Mouse (Mus musculus): ENCODE results near the gene Lmntd1. TPM values are rescaled to one million over a fixed set of nuclear protein-coding genes. Genes with fewer than 3 reads are reported as not detected.

Gene Lmntd1
- polyA plus RNA-seq, 1 experiment from 2014 or later, result not detected

- Histone ChIP-seq H3K4me2 (no peak overlapping the region), H3K4me3 (ENCODE audit: low read depth, low read length) (no peak overlapping the region), H3K27ac (ENCODE audit: low read depth, low read length) (no peak overlapping the region), H3K27me3 (replicated peaks; ENCODE audit: control insufficient read depth, insufficient read depth, low read length) (no peaks in the 10 kb centered on the region), H3K9ac (ENCODE audit: low read depth, low read length) (no peak overlapping the region), H3K4me1 (replicated peaks; ENCODE audit: control insufficient read depth, insufficient read depth, low read length) (no peaks in the 10 kb centered on the region), H3K36me3 (ENCODE audit: control insufficient read depth, insufficient read depth, low read length) (no peaks in the 10 kb centered on the region), H3K9me3 (ENCODE audit: control insufficient read depth, low read length) (no peaks in the 10 kb centered on the region)
- DNase-seq (ENCODE audit: low spot score), result no peak
- 79% methylated on average over 3 of the region's 3 CpGs for WGBS
- no peak for ATAC-seq (replicated peaks; ENCODE audit: low FRiP score)
These were observed 243.8 kb downstream of the Lmntd1 start for GRCm38 (mm10) chr6:145370302-145370701.

GRCm38 (mm10) chr6:145369290-145369689, 244.8 kb downstream of the Lmntd1 start:
- no peak overlapping the region for H3K4me2 ChIP-seq
- H3K36me3 ChIP-seq (ENCODE audit: control insufficient read depth, insufficient read depth, low read length), result no peaks in the 10 kb centered on the region
- no peaks in the 10 kb centered on the region for H3K9me3 ChIP-seq (ENCODE audit: control insufficient read depth, low read length)
- no peak overlapping the region for H3K9ac ChIP-seq (ENCODE audit: low read depth, low read length)
- H3K4me1 ChIP-seq (replicated peaks; ENCODE audit: control insufficient read depth, insufficient read depth, low read length), result no peaks in the 10 kb centered on the region
- H3K27me3 ChIP-seq (replicated peaks; ENCODE audit: control insufficient read depth, insufficient read depth, low read length), result no peaks in the 10 kb centered on the region
- no peak overlapping the region for H3K4me3 ChIP-seq (ENCODE audit: low read depth, low read length)
- H3K27ac ChIP-seq (ENCODE audit: low read depth, low read length), result no peak overlapping the region
- 56% methylated on average over 4 of the region's 4 CpGs for WGBS
- ATAC-seq (replicated peaks; ENCODE audit: low FRiP score), result no peak
- DNase-seq (ENCODE audit: low spot score), result no peak

- Histone ChIP-seq H3K4me1 (replicated peaks; ENCODE audit: control insufficient read depth, insufficient read depth, low read length) (no peaks in the 10 kb centered on the region), H3K36me3 (ENCODE audit: control insufficient read depth, insufficient read depth, low read length) (no peaks in the 10 kb centered on the region), H3K9me3 (ENCODE audit: control insufficient read depth, low read length) (no peaks in the 10 kb centered on the region), H3K4me2 (no peak overlapping the region), H3K4me3 (ENCODE audit: low read depth, low read length) (no peak overlapping the region), H3K27ac (ENCODE audit: low read depth, low read length) (no peak overlapping the region), H3K27me3 (replicated peaks; ENCODE audit: control insufficient read depth, insufficient read depth, low read length) (no peaks in the 10 kb centered on the region), H3K9ac (ENCODE audit: low read depth, low read length) (no peak overlapping the region)
- DNase-seq (ENCODE audit: low spot score) (no peak), ATAC-seq (replicated peaks; ENCODE audit: low FRiP score) (no peak)
- 87% methylated on average over 11 of the region's 11 CpGs for WGBS
These were observed 247.6 kb downstream of the Lmntd1 start for GRCm38 (mm10) chr6:145366488-145366887.

GRCm38 (mm10) chr6:145363698-145364097, 250.4 kb downstream of the Lmntd1 start:
- H3K27me3 ChIP-seq (replicated peaks; ENCODE audit: control insufficient read depth, insufficient read depth, low read length), result no peaks in the 10 kb centered on the region
- no peaks in the 10 kb centered on the region for H3K9me3 ChIP-seq (ENCODE audit: control insufficient read depth, low read length)
- DNase-seq (ENCODE audit: low spot score), result no peak
- 69% methylated on average over 7 of the region's 7 CpGs for WGBS
- H3K4me1 ChIP-seq (replicated peaks; ENCODE audit: control insufficient read depth, insufficient read depth, low read length), result no peaks in the 10 kb centered on the region
- H3K27ac ChIP-seq (ENCODE audit: low read depth, low read length), result no peak overlapping the region
- no peak overlapping the region for H3K4me2 ChIP-seq
- no peak overlapping the region for H3K9ac ChIP-seq (ENCODE audit: low read depth, low read length)
- no peak overlapping the region for H3K4me3 ChIP-seq (ENCODE audit: low read depth, low read length)
- H3K36me3 ChIP-seq (ENCODE audit: control insufficient read depth, insufficient read depth, low read length), result no peaks in the 10 kb centered on the region
- no peak for ATAC-seq (replicated peaks; ENCODE audit: low FRiP score)

- no peaks in the 10 kb centered on the region for H3K27me3 ChIP-seq (replicated peaks; ENCODE audit: control insufficient read depth, insufficient read depth, low read length)
- H3K4me1 ChIP-seq (replicated peaks; ENCODE audit: control insufficient read depth, insufficient read depth, low read length), result no peaks in the 10 kb centered on the region
- ATAC-seq (replicated peaks; ENCODE audit: low FRiP score) (peak; percentile 41; the same call in 1 of the 2 replicates), DNase-seq (ENCODE audit: low spot score) (no peak)
- H3K4me2 ChIP-seq, result no peak overlapping the region
- H3K4me3 ChIP-seq (ENCODE audit: low read depth, low read length), result no peak overlapping the region
- no peaks in the 10 kb centered on the region for H3K9me3 ChIP-seq (ENCODE audit: control insufficient read depth, low read length)
- no peaks in the 10 kb centered on the region for H3K36me3 ChIP-seq (ENCODE audit: control insufficient read depth, insufficient read depth, low read length)
- H3K27ac ChIP-seq (ENCODE audit: low read depth, low read length), result no peak overlapping the region
- no peak overlapping the region for H3K9ac ChIP-seq (ENCODE audit: low read depth, low read length)
- 57% methylated on average over 12 of the region's 12 CpGs for WGBS
These were observed 252.9 kb downstream of the Lmntd1 start for GRCm38 (mm10) chr6:145361109-145361694.

GRCm38 (mm10) chr6:145359470-145360430, 254.4 kb downstream of the Lmntd1 start:
- H3K9me3 ChIP-seq (ENCODE audit: control insufficient read depth, low read length), result no peaks in the 10 kb centered on the region
- no peaks in the 10 kb centered on the region for H3K4me1 ChIP-seq (replicated peaks; ENCODE audit: control insufficient read depth, insufficient read depth, low read length)
- H3K27me3 ChIP-seq (replicated peaks; ENCODE audit: control insufficient read depth, insufficient read depth, low read length), result no peaks in the 10 kb centered on the region
- WGBS, result 47% methylated on average over 26 of the region's 26 CpGs
- H3K4me2 ChIP-seq, result no peak overlapping the region
- H3K27ac ChIP-seq (ENCODE audit: low read depth, low read length), result no peak overlapping the region
- no peak overlapping the region for H3K9ac ChIP-seq (ENCODE audit: low read depth, low read length)
- H3K36me3 ChIP-seq (ENCODE audit: control insufficient read depth, insufficient read depth, low read length), result no peaks in the 10 kb centered on the region
- ATAC-seq (replicated peaks; ENCODE audit: low FRiP score), result no peak
- no peak for DNase-seq (ENCODE audit: low spot score)
- H3K4me3 ChIP-seq (ENCODE audit: low read depth, low read length), result no peak overlapping the region

DNA sequence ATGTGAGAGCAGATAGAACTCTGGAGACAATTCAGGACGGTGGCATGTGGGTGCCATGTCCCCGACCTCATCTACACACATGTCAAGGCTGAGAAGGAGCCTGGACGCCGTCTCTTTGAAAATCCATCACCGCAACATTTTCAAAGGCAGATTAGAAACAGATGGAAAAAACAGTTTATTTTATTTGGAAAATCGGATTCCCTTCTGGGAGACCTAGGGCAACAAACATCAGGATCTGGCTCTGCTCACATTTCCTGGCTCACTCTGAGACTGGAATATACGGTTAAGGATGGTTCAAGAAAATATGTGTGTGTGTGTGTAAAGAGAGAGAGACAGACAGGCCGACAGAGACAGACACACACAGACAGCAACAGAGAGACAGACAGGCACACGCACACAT, 256.1 kb downstream of the Lmntd1 start:
- ATAC-seq (replicated peaks; ENCODE audit: low FRiP score) (no peak), DNase-seq (ENCODE audit: low spot score) (no peak)
- H3K9me3 ChIP-seq (ENCODE audit: control insufficient read depth, low read length), result no peaks in the 10 kb centered on the region
- H3K9ac ChIP-seq (ENCODE audit: low read depth, low read length), result no peak overlapping the region
- H3K4me2 ChIP-seq, result no peak overlapping the region
- no peaks in the 10 kb centered on the region for H3K27me3 ChIP-seq (replicated peaks; ENCODE audit: control insufficient read depth, insufficient read depth, low read length)
- no peak overlapping the region for H3K4me3 ChIP-seq (ENCODE audit: low read depth, low read length)
- WGBS, result 77% methylated on average over 9 of the region's 9 CpGs
- no peak overlapping the region for H3K27ac ChIP-seq (ENCODE audit: low read depth, low read length)
- no peaks in the 10 kb centered on the region for H3K36me3 ChIP-seq (ENCODE audit: control insufficient read depth, insufficient read depth, low read length)
- no peaks in the 10 kb centered on the region for H3K4me1 ChIP-seq (replicated peaks; ENCODE audit: control insufficient read depth, insufficient read depth, low read length)

- H3K27me3 ChIP-seq (replicated peaks; ENCODE audit: control insufficient read depth, insufficient read depth, low read length), result no peaks in the 10 kb centered on the region
These were observed 260.3 kb downstream of the Lmntd1 start for GRCm38 (mm10) chr6:145353806-145354205.

More at GRCm38 (mm10) chr6:145353806-145354205, 260.3 kb downstream of the Lmntd1 start:
- DNase-seq (ENCODE audit: low spot score), result no peak
- H3K27ac ChIP-seq (ENCODE audit: low read depth, low read length), result no peak overlapping the region
- H3K9ac ChIP-seq (ENCODE audit: low read depth, low read length), result no peak overlapping the region
- no peaks in the 10 kb centered on the region for H3K9me3 ChIP-seq (ENCODE audit: control insufficient read depth, low read length)
- no peak overlapping the region for H3K4me2 ChIP-seq
- no peak overlapping the region for H3K4me3 ChIP-seq (ENCODE audit: low read depth, low read length)
- H3K36me3 ChIP-seq (ENCODE audit: control insufficient read depth, insufficient read depth, low read length), result no peaks in the 10 kb centered on the region
- WGBS, result 93% methylated on average over 5 of the region's 5 CpGs
- H3K4me1 ChIP-seq (replicated peaks; ENCODE audit: control insufficient read depth, insufficient read depth, low read length), result no peaks in the 10 kb centered on the region
- no peak for ATAC-seq (replicated peaks; ENCODE audit: low FRiP score)

All from liver, embryonic 11.5 days (tissue).